Mouse (Mus musculus): ENCODE measurements around the gene Gm11116.
"Not testable (repeated sequence)": the region's sequence is repeated elsewhere in the genome, so short reads cannot be mapped to it uniquely, and the experiment has no call there.

The Gm11116 gene

DNA sequence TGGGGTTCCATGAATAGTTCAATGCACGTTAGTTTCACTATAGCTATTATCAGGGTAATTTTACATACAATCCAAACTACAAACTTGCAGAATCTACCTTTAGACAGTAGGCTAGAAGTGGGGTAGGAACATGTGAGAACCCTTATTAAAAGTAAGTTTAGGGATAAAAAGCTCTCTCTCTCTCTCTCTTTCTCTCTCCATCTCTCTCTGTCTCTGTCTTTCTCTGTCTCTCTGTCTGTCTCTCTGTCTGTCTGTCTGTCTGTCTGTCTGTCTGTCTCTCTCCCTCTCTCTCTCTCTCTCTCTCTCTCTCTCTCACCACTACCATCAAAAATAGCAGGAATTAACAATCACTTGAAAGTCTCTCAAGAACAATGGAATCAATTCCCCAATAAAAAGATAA is at the start of gene Gm11116:
Gene Gm11116, minus strand, starts transcription at position 101 of the 400 bp plus-strand sequence.
- no peak for DNase-seq (ENCODE audit: low spot score)

DNA sequence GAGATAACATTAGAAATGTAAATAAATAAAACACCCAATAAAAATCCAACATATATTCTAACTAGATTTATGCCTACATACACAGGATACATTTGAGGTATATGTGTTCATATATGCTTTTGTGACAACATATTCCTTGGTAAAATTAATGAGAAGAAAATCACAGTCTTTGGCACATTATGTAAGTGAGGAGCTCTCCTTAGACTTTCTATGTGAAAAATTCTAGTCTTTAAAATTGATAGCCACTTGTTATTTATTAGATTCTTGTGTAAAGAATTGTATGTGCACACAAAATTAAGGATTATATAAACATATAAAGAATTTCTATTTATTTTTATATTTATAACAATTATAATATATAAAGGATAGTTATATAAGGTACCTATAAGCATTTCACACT is 42.7 kb upstream of the Gm11116 start, which contains the start of gene Gm11115:
Gene Gm11115, minus strand, starts transcription at position 101 of the 400 bp plus-strand sequence.
- DNase-seq (ENCODE audit: low spot score) = no peak

- not testable (repeated sequence) for DNase-seq (ENCODE audit: low spot score)
Observed at GRCm38 (mm10) chr5:88086256-88086655, 25.1 kb downstream of the Gm11116 start, which contains the start of gene Smr2. Gene Smr2 (plus strand): TSS chr5:88086556.
